10 mouse cellular contexts compared by ENCODE assay signal in the genomic region with DNA sequence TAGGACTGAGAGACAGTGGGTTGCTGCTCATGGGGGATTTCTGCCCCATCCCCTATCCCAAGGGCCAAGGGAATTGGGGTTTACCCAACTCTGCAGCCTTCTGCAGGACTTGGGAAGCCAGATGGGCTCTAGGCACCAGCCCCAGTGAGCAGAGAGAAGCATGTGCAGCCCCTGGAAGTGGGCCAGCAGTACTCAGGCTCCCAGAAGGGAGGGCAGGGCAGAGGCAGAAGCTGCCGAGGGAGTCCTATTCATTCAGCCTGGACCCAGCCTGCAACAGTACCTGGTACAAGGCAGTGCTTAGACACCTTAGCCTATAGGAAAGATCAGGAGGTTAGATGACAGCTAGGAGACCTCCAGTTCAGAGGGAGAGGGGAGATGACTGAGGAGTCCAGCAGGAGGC. TPM values are rescaled to one million over a fixed set of nuclear protein-coding genes. Genes with fewer than 3 reads are reported as not detected.
A peak's percentile ranks its signal among the peaks of the same experiment; 100 is the strongest.
DNase-seq lines count a peak whose midpoint lies in the region; ATAC-seq lines count a peak whose summit lies in the region.
"Had no signal": no experiment of that assay in that cellular context is flagged by ENCODE, and none has a peak within 500 bp of the region (broad histone marks: within the 10 kb centered on the region; RNA-seq: fewer than 3 reads in every experiment).

No protein-coding gene starts in this region.

- no peaks in the 10 kb centered on the region for H3K9me3 ChIP-seq in embryonic facial prominence, embryonic 14.5 days (ENCODE audit: control insufficient read depth, low read length)
- no peaks in the 10 kb centered on the region for H3K9me3 ChIP-seq in embryonic facial prominence, embryonic 10.5 days
- H3K9me3 ChIP-seq: heart, embryonic 13.5 days had no signal

- no peak overlapping the region for H3K4me3 ChIP-seq in embryonic facial prominence, embryonic 14.5 days (ENCODE audit: low read depth, low read length)
- H3K4me3 ChIP-seq in embryonic facial prominence, embryonic 10.5 days = no peak overlapping the region
- H3K4me3 ChIP-seq: heart, embryonic 13.5 days had no signal

- H3K36me3 ChIP-seq in embryonic facial prominence, embryonic 14.5 days (ENCODE audit: control insufficient read depth, insufficient read depth, low read length) = no peaks in the 10 kb centered on the region
- H3K36me3 ChIP-seq in embryonic facial prominence, embryonic 10.5 days (replicated peaks) = no peaks in the 10 kb centered on the region
- H3K36me3 ChIP-seq: heart, embryonic 13.5 days had no signal

- no peaks in the 10 kb centered on the region for H3K4me1 ChIP-seq in embryonic facial prominence, embryonic 14.5 days (ENCODE audit: control insufficient read depth, insufficient read depth, low read length)
- H3K4me1 ChIP-seq in embryonic facial prominence, embryonic 10.5 days = peaks cover 4% of the 10 kb centered on the region
- H3K4me1 ChIP-seq: heart, embryonic 13.5 days had no signal

- no peak overlapping the region for H3K9ac ChIP-seq in embryonic facial prominence, embryonic 14.5 days (ENCODE audit: low read depth, low read length)
- H3K9ac ChIP-seq: heart, embryonic 13.5 days had no signal

- no peak overlapping the region for H3K27ac ChIP-seq in embryonic facial prominence, embryonic 14.5 days (replicated peaks; ENCODE audit: low read depth, low read length)
- H3K27ac ChIP-seq in embryonic facial prominence, embryonic 10.5 days (replicated peaks) = no peak overlapping the region
- H3K27ac ChIP-seq: heart, embryonic 13.5 days had no signal

- DNase-seq in embryonic facial prominence, embryonic 14.5 days (ENCODE audit: low spot score) = peak; percentile 53
- DNase-seq in embryonic facial prominence, embryonic 10.5 days (ENCODE audit: low spot score) = no peak
- peak; percentile 35 for DNase-seq in ovary, postnatal 14 days (ENCODE audit: low spot score)
- DNase-seq in ovary, postnatal 10 days (ENCODE audit: low spot score) = no peak
- DNase-seq in heart, postnatal 10 days = peak; percentile 65 to 70
- DNase-seq in layer of hippocampus, postnatal 36 days = peak; percentile 74 to 80
- DNase-seq in telencephalon, adult 2 months (ENCODE audit: low read depth, low spot score) = peak; percentile 29
- DNase-seq in urinary bladder, postnatal 25 days (ENCODE audit: low spot score) = no peak

- no peak overlapping the region for H3K4me2 ChIP-seq in embryonic facial prominence, embryonic 14.5 days (ENCODE audit: low read depth, low read length)
- H3K4me2 ChIP-seq: heart, embryonic 13.5 days had no signal

- WGBS in embryonic facial prominence, embryonic 14.5 days = 26% methylated on average over 1 of the region's 1 CpGs
- 54% methylated on average over 1 of the region's 1 CpGs for WGBS in embryonic facial prominence, embryonic 10.5 days

- H3K27me3 ChIP-seq in embryonic facial prominence, embryonic 14.5 days (replicated peaks; ENCODE audit: control insufficient read depth, insufficient read depth, low read length) = peaks cover 3% of the 10 kb centered on the region; the same call in 1 of the 2 replicates
- peaks cover 20% of the 10 kb centered on the region for H3K27me3 ChIP-seq in embryonic facial prominence, embryonic 10.5 days (replicated peaks; ENCODE audit: low read depth, poor library complexity, severe bottlenecking)

- ATAC-seq in embryonic facial prominence, embryonic 14.5 days (ENCODE audit: low read depth) = 0 out of 2 replicates have a peak, but pooled peaks have one; percentile 22

- intact Hi-C loops in heart, postnatal 10 days (cut with DNase I) = loop anchor here (10.0 kb wide), 1 partner anchor 645 kb away; no protein-coding TSS in a partner anchor

RNA-seq across cellular contexts. Expression of gene Uroc1, which starts 3.1 kb away (rescaled TPM):
- polyA plus RNA-seq in embryonic facial prominence, embryonic 14.5 days (2014; fragmentation: Nextera tagmentation; extraction: Ambion mirVana) = 0.11 TPM in 1 of 2 replicates, not detected in the other
- 0.04 TPM in 1 of 2 replicates, not detected in the other for polyA plus RNA-seq in embryonic facial prominence, embryonic 10.5 days (2016; fragmentation: Nextera tagmentation; extraction: Ambion mirVana)
- total RNA-seq in heart, postnatal 10 days (2021) = not detected
- total RNA-seq in layer of hippocampus, postnatal 36 days (2021) = not detected
- polyA plus RNA-seq: C2C12 had no signal

RNA-seq across cellular contexts. Expression of gene Chst13, which starts 5.0 kb away (rescaled TPM):
- 3.1 and 6.4 TPM in 2 replicates for polyA plus RNA-seq in embryonic facial prominence, embryonic 14.5 days (2014; fragmentation: Nextera tagmentation; extraction: Ambion mirVana)
- 0.09 and 0.11 TPM in 2 replicates for polyA plus RNA-seq in embryonic facial prominence, embryonic 10.5 days (2016; fragmentation: Nextera tagmentation; extraction: Ambion mirVana)
- total RNA-seq in heart, postnatal 10 days (2021) = not detected
- total RNA-seq in layer of hippocampus, postnatal 36 days (2021) = not detected
- polyA plus RNA-seq: heart, embryonic 13.5 days had no signal

RNA-seq across cellular contexts. Expression of gene BC048671, which starts 28.9 kb away (rescaled TPM):
- not detected in 2 replicates for polyA plus RNA-seq in embryonic facial prominence, embryonic 14.5 days (2014; fragmentation: Nextera tagmentation; extraction: Ambion mirVana)
- polyA plus RNA-seq in embryonic facial prominence, embryonic 10.5 days (2016; fragmentation: Nextera tagmentation; extraction: Ambion mirVana) = not detected in 2 replicates
- total RNA-seq in heart, postnatal 10 days (2021) = not detected
- not detected for total RNA-seq in layer of hippocampus, postnatal 36 days (2021)
- polyA plus RNA-seq: C2C12; heart, embryonic 13.5 days had no signal

RNA-seq across cellular contexts. Expression of gene Zxdc, which starts 39.3 kb away (rescaled TPM):
- 11.9 and 12.9 TPM in 2 replicates for polyA plus RNA-seq in embryonic facial prominence, embryonic 14.5 days (2014; fragmentation: Nextera tagmentation; extraction: Ambion mirVana)
- polyA plus RNA-seq in embryonic facial prominence, embryonic 10.5 days (2016; fragmentation: Nextera tagmentation; extraction: Ambion mirVana) = 6.0 and 7.2 TPM in 2 replicates
- 10 to 100 TPM; 15.7 to 18.0 TPM for total RNA-seq in heart, postnatal 10 days (2021)
- total RNA-seq in layer of hippocampus, postnatal 36 days (2021) = 10 to 100 TPM; 29.6 to 33.5 TPM

Comparison
In these comparisons a context has a peak if more than half of its experiments do, and no peak if none do; other contexts are left out.
1. DNase-seq: peak in embryonic facial prominence, embryonic 14.5 days (single experiment), ovary, postnatal 14 days (single experiment), heart, postnatal 10 days (2 of 2), layer of hippocampus, postnatal 36 days (2 of 2) and telencephalon, adult 2 months (single experiment); none in embryonic facial prominence, embryonic 10.5 days (single experiment), ovary, postnatal 10 days (single experiment) and urinary bladder, postnatal 25 days (single experiment).